Mouse (Mus musculus): ENCODE data around the gene Phpt1. TPM values are rescaled to one million over a fixed set of nuclear protein-coding genes. Genes with fewer than 3 reads are reported as not detected.

Gene Phpt1
- polyA plus RNA-seq, 1 experiment from 2014 or later: 250 TPM

- ATAC-seq (ENCODE audit: insufficient number of reproducible peaks, insufficient read depth, low FRiP score, low read depth): no peak; the same call in 1 of the 2 replicates
- no peak overlapping the region for H3K4me3 ChIP-seq (ENCODE audit: control insufficient read depth in 1 of 2, insufficient read depth in 1 of 2, low read depth in 1 of 2, low read length in 2 of 2)
- peaks cover 38% of the 10 kb centered on the region for H3K27me3 ChIP-seq (ENCODE audit: control insufficient read depth, insufficient read depth, low read length)
- WGBS: 43% methylated on average over 12 of the region's 12 CpGs
- H3K4me1 ChIP-seq (ENCODE audit: control insufficient read depth in 2 of 2, insufficient read depth in 2 of 2, low read length in 2 of 2): peaks cover 23 to 38% of the 10 kb centered on the region in 2 experiments
- no peak overlapping the region for H3K27ac ChIP-seq (replicated peaks in 1 of 2; ENCODE audit: control insufficient read depth in 1 of 2, insufficient read depth in 1 of 2, low read depth in 2 of 2, low read length in 2 of 2)
- peaks cover 49% of the 10 kb centered on the region for H3K36me3 ChIP-seq (ENCODE audit: control insufficient read depth, insufficient read depth, low read length)
- H3K9me3 ChIP-seq (ENCODE audit: control insufficient read depth, low read length): no peaks in the 10 kb centered on the region
- H3K9ac ChIP-seq (ENCODE audit: low read length): 0 out of 2 replicates have a peak overlapping the region, but pooled peaks have one; percentile 10
- no peak overlapping the region for H3K4me2 ChIP-seq (ENCODE audit: low read length)
Observed at GRCm38 (mm10) chr2:25582466-25583119, 7.6 kb upstream of the Phpt1 start.

GRCm38 (mm10) chr2:25581901-25582301 lies 6.9 kb upstream of the Phpt1 start:
- H3K9ac ChIP-seq (ENCODE audit: low read length): no peak overlapping the region
- peaks cover 26 to 36% of the 10 kb centered on the region in 2 experiments for H3K4me1 ChIP-seq (ENCODE audit: control insufficient read depth in 2 of 2, insufficient read depth in 2 of 2, low read length in 2 of 2)
- H3K4me3 ChIP-seq (ENCODE audit: control insufficient read depth in 1 of 2, insufficient read depth in 1 of 2, low read depth in 1 of 2, low read length in 2 of 2): no peak overlapping the region
- peak overlapping the region; percentile 81 for H3K4me2 ChIP-seq (ENCODE audit: low read length)
- no peak overlapping the region for H3K27ac ChIP-seq (replicated peaks in 1 of 2; ENCODE audit: control insufficient read depth in 1 of 2, insufficient read depth in 1 of 2, low read depth in 2 of 2, low read length in 2 of 2)
- WGBS: 28% methylated on average over 6 of the region's 6 CpGs
- peaks cover 42% of the 10 kb centered on the region for H3K36me3 ChIP-seq (ENCODE audit: control insufficient read depth, insufficient read depth, low read length)
- H3K27me3 ChIP-seq (ENCODE audit: control insufficient read depth, insufficient read depth, low read length): peaks cover 45% of the 10 kb centered on the region
- H3K9me3 ChIP-seq (ENCODE audit: control insufficient read depth, low read length): no peaks in the 10 kb centered on the region
- ATAC-seq (ENCODE audit: insufficient number of reproducible peaks, insufficient read depth, low FRiP score, low read depth): no peak

- Histone ChIP-seq H3K9ac (ENCODE audit: low read length) (peak within 1 kb of the TSS; percentile 59), H3K27me3 (ENCODE audit: control insufficient read depth, insufficient read depth, low read length) (peaks cover 50% of the 10 kb centered on the region), H3K4me3 (ENCODE audit: control insufficient read depth in 1 of 2, insufficient read depth in 1 of 2, low read depth in 1 of 2, low read length in 2 of 2) (peak within 1 kb of the TSS; percentile 15 to 38; a peak in 3 of 4 replicates), H3K4me2 (ENCODE audit: low read length) (peak within 1 kb of the TSS; percentile 81), H3K9me3 (ENCODE audit: control insufficient read depth, low read length) (no peaks in the 10 kb centered on the region), H3K27ac (replicated peaks in 1 of 2; ENCODE audit: control insufficient read depth in 1 of 2, insufficient read depth in 1 of 2, low read depth in 2 of 2, low read length in 2 of 2) (no peak within 1 kb of the TSS), H3K36me3 (ENCODE audit: control insufficient read depth, insufficient read depth, low read length) (peaks cover 37% of the 10 kb centered on the region), H3K4me1 (ENCODE audit: control insufficient read depth in 2 of 2, insufficient read depth in 2 of 2, low read length in 2 of 2) (peaks cover 22 to 35% of the 10 kb centered on the region in 2 experiments)
- 0 out of 2 replicates have a peak, but pooled peaks have one; percentile 17 for ATAC-seq (ENCODE audit: insufficient number of reproducible peaks, insufficient read depth, low FRiP score, low read depth)
- 7% methylated on average over 19 of the region's 19 CpGs for WGBS
Observed at GRCm38 (mm10) chr2:25581294-25581864, 6.4 kb upstream of the Phpt1 start, which contains the start of gene Ajm1. Gene Ajm1, minus strand, starts transcription at chr2:25581757.

- Histone ChIP-seq H3K4me1 (ENCODE audit: control insufficient read depth in 2 of 2, insufficient read depth in 2 of 2, low read length in 2 of 2) (peaks cover 26 to 42% of the 10 kb centered on the region in 2 experiments), H3K27me3 (ENCODE audit: control insufficient read depth, insufficient read depth, low read length) (peaks cover 55% of the 10 kb centered on the region), H3K9ac (ENCODE audit: low read length) (no peak overlapping the region), H3K36me3 (ENCODE audit: control insufficient read depth, insufficient read depth, low read length) (peaks cover 31% of the 10 kb centered on the region), H3K9me3 (ENCODE audit: control insufficient read depth, low read length) (no peaks in the 10 kb centered on the region), H3K27ac (replicated peaks in 1 of 2; ENCODE audit: control insufficient read depth in 1 of 2, insufficient read depth in 1 of 2, low read depth in 2 of 2, low read length in 2 of 2) (no peak overlapping the region), H3K4me3 (ENCODE audit: control insufficient read depth in 1 of 2, insufficient read depth in 1 of 2, low read depth in 1 of 2, low read length in 2 of 2) (no peak overlapping the region), H3K4me2 (ENCODE audit: low read length) (no peak overlapping the region)
- ATAC-seq (ENCODE audit: insufficient number of reproducible peaks, insufficient read depth, low FRiP score, low read depth): no peak
- WGBS: 45% methylated on average over 6 of the region's 6 CpGs
Observed at GRCm38 (mm10) chr2:25580621-25581101, 5.6 kb upstream of the Phpt1 start.

- Histone ChIP-seq H3K27ac (replicated peaks in 1 of 2; ENCODE audit: control insufficient read depth in 1 of 2, insufficient read depth in 1 of 2, low read depth in 2 of 2, low read length in 2 of 2) (no peak overlapping the region), H3K9ac (ENCODE audit: low read length) (no peak overlapping the region), H3K9me3 (ENCODE audit: control insufficient read depth, low read length) (no peaks in the 10 kb centered on the region), H3K36me3 (ENCODE audit: control insufficient read depth, insufficient read depth, low read length) (peaks cover 23% of the 10 kb centered on the region), H3K4me3 (ENCODE audit: control insufficient read depth in 1 of 2, insufficient read depth in 1 of 2, low read depth in 1 of 2, low read length in 2 of 2) (peak overlapping the region; percentile 1 to 24; a peak in 2 of 4 replicates), H3K4me1 (ENCODE audit: control insufficient read depth in 2 of 2, insufficient read depth in 2 of 2, low read length in 2 of 2) (peaks cover 30 to 46% of the 10 kb centered on the region in 2 experiments), H3K4me2 (ENCODE audit: low read length) (peak overlapping the region; percentile 52), H3K27me3 (ENCODE audit: control insufficient read depth, insufficient read depth, low read length) (peaks cover 55% of the 10 kb centered on the region)
- WGBS: 4% methylated on average over 27 of the region's 27 CpGs
- ATAC-seq (ENCODE audit: insufficient number of reproducible peaks, insufficient read depth, low FRiP score, low read depth): no peak
Observed at GRCm38 (mm10) chr2:25579737-25580460, 4.9 kb upstream of the Phpt1 start.

GRCm38 (mm10) chr2:25578796-25579736 lies 4.0 kb upstream of the Phpt1 start:
- no peak overlapping the region for H3K9ac ChIP-seq (ENCODE audit: low read length)
- H3K4me2 ChIP-seq (ENCODE audit: low read length): peak overlapping the region; percentile 52
- 5% methylated on average over 77 of the region's 77 CpGs for WGBS
- no peak overlapping the region for H3K27ac ChIP-seq (replicated peaks in 1 of 2; ENCODE audit: control insufficient read depth in 1 of 2, insufficient read depth in 1 of 2, low read depth in 2 of 2, low read length in 2 of 2)
- peaks cover 30 to 46% of the 10 kb centered on the region in 2 experiments for H3K4me1 ChIP-seq (ENCODE audit: control insufficient read depth in 2 of 2, insufficient read depth in 2 of 2, low read length in 2 of 2)
- peaks cover 15% of the 10 kb centered on the region for H3K36me3 ChIP-seq (ENCODE audit: control insufficient read depth, insufficient read depth, low read length)
- ATAC-seq (ENCODE audit: insufficient number of reproducible peaks, insufficient read depth, low FRiP score, low read depth): no peak
- peaks cover 55% of the 10 kb centered on the region for H3K27me3 ChIP-seq (ENCODE audit: control insufficient read depth, insufficient read depth, low read length)
- H3K9me3 ChIP-seq (ENCODE audit: control insufficient read depth, low read length): no peaks in the 10 kb centered on the region
- H3K4me3 ChIP-seq (ENCODE audit: control insufficient read depth in 1 of 2, insufficient read depth in 1 of 2, low read depth in 1 of 2, low read length in 2 of 2): peak overlapping the region; percentile 1 to 29; a peak in 2 of 4 replicates

Measured in heart, embryonic 14.5 days (tissue).